Mouse (Mus musculus) heart, embryonic 16.5 days (tissue): ENCODE data around the gene Arsb. TPM values are rescaled to one million over a fixed set of nuclear protein-coding genes. Genes with fewer than 3 reads are reported as not detected.

Source experiments
- ATAC-seq: fragments of 200-750 bp; cut with Nextera tagmentation; replicated peaks from 2 replicates; pipeline ENCODE4 v1.8.0; 2017; ENCODE audit warnings: moderate number of reproducible peaks; ENCODE audit not compliant: insufficient read depth, low FRiP score; ENCODE audit errors: extremely low read depth
- H3K27ac ChIP-seq: fragments of 300-500 bp; sonication (generic); 2 replicates; pipeline ENCODE4 v1.5.1; 2014; ENCODE audit warnings: mild to moderate bottlenecking, low read length, control low read depth, moderate library complexity
- H3K27me3 ChIP-seq: fragments of 300-500 bp; sonication (generic); 2 replicates; pipeline ENCODE4 v1.6.1; 2014; ENCODE audit warnings: low read length, mixed read lengths; ENCODE audit not compliant: control insufficient read depth, insufficient read depth
- H3K36me3 ChIP-seq: fragments of 300-500 bp; sonication (generic); 2 replicates; pipeline ENCODE4 v1.6.1; 2014; ENCODE audit not compliant: control insufficient read depth, insufficient read depth
- H3K4me1 ChIP-seq: fragments of 300-500 bp; sonication (generic); 2 replicates; pipeline ENCODE4 v1.6.1; 2014; ENCODE audit warnings: low read length, mixed read lengths; ENCODE audit not compliant: control insufficient read depth, insufficient read depth
- H3K4me2 ChIP-seq: fragments of 300-500 bp; sonication (generic); 2 replicates; pipeline ENCODE4 v1.6.1; 2014; ENCODE audit warnings: low read depth, mild to moderate bottlenecking, control low read depth, low read length
- H3K4me3 ChIP-seq: fragments of 300-500 bp; sonication (generic); 2 replicates; pipeline ENCODE4 v1.5.1; 2014; ENCODE audit warnings: mild to moderate bottlenecking, control low read depth, low read length
- H3K9ac ChIP-seq: fragments of 300-500 bp; sonication (generic); 2 replicates; pipeline ENCODE4 v1.6.1; 2014; ENCODE audit warnings: low read length, control low read depth
- H3K9me3 ChIP-seq: fragments of 300-500 bp; sonication (generic); replicated peaks from 2 replicates; pipeline ENCODE4 v1.6.1; 2016; ENCODE audit warnings: low read length; ENCODE audit not compliant: control insufficient read depth
- WGBS: fragments of 180-500 bp; shearing (Covaris S2); extraction: QIAGEN DNeasy Blood & Tissue Kit; methylation state at CpG from one replicate; pipeline ENCODE4 v1.1.7; 2014; 5-methylcytosine and 5-hydroxymethylcytosine counted together
- polyA plus RNA-seq: library from polyadenylated mRNA; unstranded; fragments of >200 nt; fragmentation: Nextera tagmentation; extraction: Ambion mirVana; gene quantifications from 2 replicates; pipeline ENCODE4 v1.2.1, GENCODE M21; 2015

Arsb gene
- polyA plus RNA-seq: 8.7 and 10.0 TPM in 2 replicates

DNA sequence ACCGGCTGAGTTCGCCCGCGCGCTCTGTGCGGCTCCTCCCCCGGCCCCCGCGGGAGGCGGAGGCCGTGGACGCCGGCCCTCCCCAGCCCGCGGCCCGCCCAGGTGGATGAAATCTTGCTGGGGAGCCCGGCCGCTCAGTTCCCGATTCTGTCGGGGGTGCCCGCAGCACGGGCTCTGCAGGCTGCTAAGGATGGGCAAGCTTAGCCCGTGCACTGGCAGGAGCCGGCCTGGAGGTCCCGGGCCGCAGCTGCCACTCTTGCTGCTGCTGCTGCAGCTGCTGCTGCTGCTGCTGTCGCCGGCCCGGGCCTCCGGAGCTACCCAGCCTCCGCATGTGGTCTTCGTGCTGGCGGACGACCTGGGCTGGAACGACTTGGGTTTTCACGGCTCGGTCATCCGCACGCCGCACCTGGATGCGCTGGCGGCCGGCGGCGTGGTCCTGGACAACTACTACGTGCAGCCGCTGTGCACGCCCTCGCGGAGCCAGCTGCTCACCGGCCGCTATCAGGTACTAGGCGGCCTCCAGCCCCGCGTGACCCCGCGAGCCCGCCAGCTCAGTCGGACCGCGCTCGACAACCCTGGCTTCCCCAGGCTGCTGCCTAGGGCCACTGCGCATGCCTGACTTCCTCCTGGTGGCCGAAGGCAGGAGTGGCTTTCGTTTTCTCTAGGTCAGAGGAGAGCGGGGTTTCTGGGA is at the start of gene Arsb:
Gene Arsb (plus strand): TSS at position 43 of the 691 bp plus-strand sequence.
- H3K4me2 ChIP-seq: peak within 1 kb of the TSS; percentile 99
- no peaks in the 10 kb centered on the region for H3K36me3 ChIP-seq
- ATAC-seq: peak; percentile 94
- peak within 1 kb of the TSS; percentile 84 for H3K9ac ChIP-seq
- H3K4me3 ChIP-seq: peak within 1 kb of the TSS; percentile 76
- no peaks in the 10 kb centered on the region for H3K9me3 ChIP-seq
- WGBS: 1% methylated on average over 61 of the region's 66 CpGs
- H3K27ac ChIP-seq: peak within 1 kb of the TSS; percentile 74
- peaks cover 11% of the 10 kb centered on the region for H3K4me1 ChIP-seq
- H3K27me3 ChIP-seq: no peaks in the 10 kb centered on the region

DNA sequence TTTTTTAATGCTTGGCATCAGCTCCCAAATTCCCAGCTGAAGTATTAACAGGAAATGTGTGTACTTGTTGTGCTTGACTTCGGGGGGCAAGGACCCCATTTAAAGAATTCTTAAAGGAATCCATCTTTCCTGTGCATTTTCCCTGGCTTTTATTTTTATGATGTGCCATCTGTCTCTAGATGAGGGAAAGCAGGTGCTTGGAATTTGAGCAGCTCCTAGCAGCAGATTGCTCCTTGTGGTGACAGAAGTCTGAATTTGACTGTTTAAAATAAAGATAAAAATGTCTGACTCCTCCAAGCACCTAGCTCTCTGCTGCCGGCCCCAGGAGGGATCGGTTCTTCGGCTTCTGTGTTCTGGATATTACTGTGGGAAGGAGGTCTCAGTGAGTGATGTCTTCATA is 49.5 kb upstream of the Arsb start:
- ATAC-seq: no peak

DNA sequence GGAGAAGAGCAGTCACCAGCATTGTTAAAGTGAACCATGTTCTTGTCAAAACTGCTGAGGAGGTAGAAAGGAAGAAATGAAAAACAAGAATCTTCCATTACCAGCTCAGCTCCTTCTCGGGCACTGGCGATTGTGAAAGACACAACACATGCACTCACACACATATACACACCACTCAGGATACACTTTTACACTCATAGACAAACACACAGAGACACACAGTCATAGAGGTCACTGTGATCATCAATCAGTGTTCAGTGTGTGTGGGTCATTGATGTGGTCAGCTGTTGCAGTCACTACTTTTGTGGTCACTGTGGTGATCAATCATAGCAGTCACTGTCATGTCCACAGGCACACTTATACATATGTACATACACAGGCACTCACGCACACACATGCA is 48.0 kb upstream of the Arsb start:
- 76% methylated on average over 3 of the region's 3 CpGs for WGBS
- no peak overlapping the region for H3K4me3 ChIP-seq
- H3K9me3 ChIP-seq: no peaks in the 10 kb centered on the region
- no peaks in the 10 kb centered on the region for H3K4me1 ChIP-seq
- no peak overlapping the region for H3K27ac ChIP-seq
- H3K27me3 ChIP-seq: 0 out of 2 replicates have a peak, but pooled peaks cover 2% of the 10 kb centered on the region
- H3K36me3 ChIP-seq: no peaks in the 10 kb centered on the region
- no peak for ATAC-seq
- no peak overlapping the region for H3K9ac ChIP-seq
- H3K4me2 ChIP-seq: no peak overlapping the region

More for the DNA sequence above, 49.5 kb upstream of the Arsb start:
- WGBS: 59% methylated on average over 4 of the region's 4 CpGs
- Histone ChIP-seq H3K4me3 (no peak overlapping the region), H3K36me3 (no peaks in the 10 kb centered on the region), H3K4me1 (no peaks in the 10 kb centered on the region), H3K9ac (no peak overlapping the region), H3K4me2 (no peak overlapping the region), H3K27me3 (0 out of 2 replicates have a peak, but pooled peaks cover 2% of the 10 kb centered on the region), H3K9me3 (no peaks in the 10 kb centered on the region), H3K27ac (no peak overlapping the region)

DNA sequence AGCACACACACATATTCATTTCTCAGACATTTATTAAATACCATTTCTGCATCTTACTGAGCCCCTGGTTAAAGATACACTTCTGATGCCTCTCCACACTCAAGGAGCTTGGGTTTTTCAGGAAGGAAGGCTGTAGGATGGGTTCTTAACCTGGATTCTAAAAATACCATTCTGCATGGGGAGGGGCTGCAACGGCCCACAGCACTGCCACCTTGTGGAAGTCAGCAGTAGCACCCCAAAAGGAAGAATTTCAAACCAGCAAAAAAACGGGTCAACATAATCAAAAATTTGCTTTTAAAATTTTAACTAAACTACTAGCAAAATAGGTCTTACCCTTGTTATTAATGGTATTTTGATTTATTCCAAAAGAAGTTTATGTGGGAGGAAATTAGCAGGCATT is 47.2 kb upstream of the Arsb start:
- Histone ChIP-seq H3K4me3 (no peak overlapping the region), H3K4me2 (no peak overlapping the region), H3K9ac (no peak overlapping the region), H3K27ac (no peak overlapping the region), H3K4me1 (no peaks in the 10 kb centered on the region), H3K9me3 (no peaks in the 10 kb centered on the region), H3K27me3 (0 out of 2 replicates have a peak, but pooled peaks cover 2% of the 10 kb centered on the region), H3K36me3 (no peaks in the 10 kb centered on the region)
- ATAC-seq: no peak
- 29% methylated on average over 2 of the region's 2 CpGs for WGBS

DNA sequence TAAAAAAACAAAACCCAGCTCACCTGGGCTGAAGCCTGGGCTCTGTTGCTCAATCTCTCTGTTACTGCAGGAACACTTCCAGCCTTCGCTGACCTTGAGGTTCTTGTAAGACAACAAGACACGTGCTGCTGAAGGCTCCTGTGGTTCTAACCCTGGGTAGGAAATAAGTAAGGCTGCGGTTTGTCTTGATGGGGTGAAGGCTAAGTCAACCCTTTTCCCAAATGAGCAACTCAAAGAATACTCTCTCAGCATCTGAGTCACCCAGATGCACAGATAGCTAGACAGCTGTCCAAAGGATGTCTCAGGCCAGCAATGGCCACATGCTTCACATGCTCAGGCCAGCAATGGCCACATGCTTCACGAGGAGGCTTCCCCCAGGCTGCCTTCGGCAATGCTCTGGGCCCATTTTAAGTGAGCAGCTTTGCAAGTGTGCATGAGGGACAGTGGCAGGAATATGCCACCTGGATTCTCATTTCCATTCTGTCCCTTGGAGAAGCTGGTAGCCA is 36.2 kb upstream of the Arsb start:
- H3K4me1 ChIP-seq: no peaks in the 10 kb centered on the region
- H3K4me3 ChIP-seq: no peak overlapping the region
- no peak overlapping the region for H3K4me2 ChIP-seq
- 75% methylated on average over 5 of the region's 5 CpGs for WGBS
- no peak overlapping the region for H3K9ac ChIP-seq
- H3K9me3 ChIP-seq: peaks cover 6% of the 10 kb centered on the region; the same call in 1 of the 2 replicates
- no peaks in the 10 kb centered on the region for H3K27me3 ChIP-seq
- ATAC-seq: no peak
- H3K36me3 ChIP-seq: no peaks in the 10 kb centered on the region
- H3K27ac ChIP-seq: no peak overlapping the region

DNA sequence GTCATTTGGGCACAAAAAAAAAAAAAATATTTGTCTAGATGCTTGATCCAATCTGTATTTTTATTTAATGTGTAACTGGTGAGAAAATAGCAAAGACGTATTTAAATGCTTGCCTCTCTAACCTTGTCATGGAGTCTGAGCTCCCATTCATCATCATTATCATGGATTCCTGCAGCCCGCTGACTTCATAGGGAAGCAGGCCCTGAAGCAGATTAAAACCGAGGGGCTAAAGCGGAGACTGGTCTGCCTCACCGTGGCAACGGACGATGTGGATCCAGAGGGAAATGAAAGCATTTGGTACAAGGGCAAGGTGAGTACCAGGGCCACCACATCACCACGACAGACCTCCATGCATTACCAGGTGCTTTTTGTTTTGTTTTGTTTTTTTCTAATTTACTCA is 27.3 kb upstream of the Arsb start:
- no peak for ATAC-seq
- H3K4me1 ChIP-seq: no peaks in the 10 kb centered on the region
- 43% methylated on average over 8 of the region's 8 CpGs for WGBS

DNA sequence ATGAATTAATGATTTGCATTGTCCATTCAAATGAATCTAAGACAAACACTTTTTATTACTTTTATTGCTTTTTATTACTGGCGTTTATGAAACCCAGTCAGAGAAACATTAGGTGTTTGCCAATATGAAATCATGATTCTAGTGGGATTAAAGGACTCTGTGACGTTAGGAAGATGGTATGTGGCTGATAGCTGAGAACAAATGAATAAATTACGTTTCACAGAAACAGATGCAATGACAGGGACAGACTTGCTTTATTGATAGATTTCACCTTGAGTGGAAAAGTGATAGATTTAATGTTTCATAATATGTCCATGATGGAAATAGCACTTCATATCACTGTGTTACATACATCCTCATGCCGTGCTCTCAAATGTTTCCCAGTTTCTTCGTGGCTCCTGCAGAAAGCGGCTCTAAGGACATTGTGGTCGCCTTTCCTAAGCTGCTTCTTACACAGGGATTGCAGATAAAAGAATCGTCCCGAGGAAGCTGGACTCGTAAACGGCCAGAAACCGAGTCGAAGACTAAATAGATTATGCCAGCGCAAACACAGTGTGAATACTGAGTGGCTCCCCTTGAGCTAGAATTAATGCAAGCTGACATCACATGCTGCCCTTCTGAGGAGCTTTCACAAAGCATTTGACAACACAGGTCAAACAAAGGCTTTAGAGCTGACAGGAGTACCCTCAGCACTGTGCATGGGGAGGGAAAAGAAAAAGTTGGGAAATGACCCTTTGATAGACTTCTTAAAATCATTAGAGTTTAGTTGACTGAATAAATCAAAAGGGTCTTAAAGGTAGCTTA is 18.6 kb upstream of the Arsb start:
- WGBS: 66% methylated on average over 14 of the region's 14 CpGs

More for the DNA sequence above, 27.3 kb upstream of the Arsb start:
- H3K36me3 ChIP-seq: no peaks in the 10 kb centered on the region
- no peaks in the 10 kb centered on the region for H3K27me3 ChIP-seq
- no peak overlapping the region for H3K4me2 ChIP-seq
- H3K4me3 ChIP-seq: no peak overlapping the region
- H3K9me3 ChIP-seq: no peaks in the 10 kb centered on the region
- H3K9ac ChIP-seq: no peak overlapping the region
- no peak overlapping the region for H3K27ac ChIP-seq

DNA sequence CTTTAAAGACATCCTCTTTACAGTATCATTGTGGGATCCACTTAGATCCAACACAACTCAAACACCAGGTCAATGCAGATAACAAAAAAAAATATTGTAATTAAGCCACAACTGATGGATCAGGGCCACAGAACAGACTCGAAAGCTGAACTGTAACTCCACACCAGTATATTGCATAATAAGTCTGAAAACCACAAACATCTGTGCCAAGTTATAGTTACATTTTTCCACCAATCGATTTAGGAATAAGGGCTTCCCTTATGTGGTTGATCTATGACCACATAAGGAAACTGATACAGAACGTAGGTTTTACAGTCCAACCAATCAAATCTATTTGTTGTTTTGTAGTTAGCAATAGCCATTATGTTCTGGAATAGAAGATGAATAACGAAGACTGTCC is 16.3 kb upstream of the Arsb start:
- Histone ChIP-seq H3K4me2 (no peak overlapping the region), H3K27ac (no peak overlapping the region), H3K27me3 (no peaks in the 10 kb centered on the region), H3K4me3 (no peak overlapping the region), H3K9ac (no peak overlapping the region), H3K9me3 (no peaks in the 10 kb centered on the region), H3K36me3 (no peaks in the 10 kb centered on the region), H3K4me1 (no peaks in the 10 kb centered on the region)
- ATAC-seq: no peak
- 80% methylated on average over 4 of the region's 4 CpGs for WGBS

More for the DNA sequence above, 18.6 kb upstream of the Arsb start:
- Histone ChIP-seq H3K4me1 (no peaks in the 10 kb centered on the region), H3K4me2 (no peak overlapping the region), H3K27me3 (no peaks in the 10 kb centered on the region), H3K36me3 (no peaks in the 10 kb centered on the region), H3K27ac (no peak overlapping the region), H3K9ac (no peak overlapping the region), H3K4me3 (no peak overlapping the region), H3K9me3 (no peaks in the 10 kb centered on the region)
- ATAC-seq: no peak

DNA sequence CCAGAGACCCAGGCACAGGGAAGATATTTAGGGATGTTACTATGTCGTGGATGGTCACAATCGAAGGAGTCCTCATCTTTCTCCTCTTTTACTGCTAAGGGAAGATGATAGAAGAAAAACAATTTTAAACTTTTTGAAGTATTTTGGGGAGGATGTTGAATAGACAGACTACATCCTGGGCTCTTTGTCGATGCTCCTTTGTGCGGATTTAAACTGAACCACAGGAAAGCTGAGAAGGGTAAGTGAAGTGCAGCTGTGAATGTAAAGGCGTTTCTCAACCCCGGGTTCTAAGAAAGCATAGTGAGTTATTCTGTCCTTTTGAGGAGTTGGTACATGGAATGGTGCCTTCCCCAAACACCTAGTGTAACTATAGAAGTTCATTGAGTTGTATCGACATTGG is 14.8 kb upstream of the Arsb start:
- WGBS: 88% methylated on average over 7 of the region's 7 CpGs

More for the DNA sequence above, 14.8 kb upstream of the Arsb start:
- Histone ChIP-seq H3K4me2 (no peak overlapping the region), H3K4me3 (no peak overlapping the region), H3K4me1 (no peaks in the 10 kb centered on the region), H3K9ac (no peak overlapping the region), H3K9me3 (no peaks in the 10 kb centered on the region), H3K27me3 (no peaks in the 10 kb centered on the region), H3K27ac (no peak overlapping the region), H3K36me3 (no peaks in the 10 kb centered on the region)
- ATAC-seq: no peak
